Mouse (Mus musculus) heart, embryonic 11.5 days (tissue): ENCODE measurements at regions not wholly inside any gene's neighbourhood (a gene's known extent, or its start where the extent isn't known, plus 50 kb on each side); places are given as distances from the start of the nearest gene placed in this dataset.

ENCODE experiments used
- ATAC-seq: fragments of 200-750 bp; cut with Nextera tagmentation; replicated peaks from 2 replicates; pipeline ENCODE4 v1.8.0; 2017; ENCODE audit warnings: moderate library complexity; ENCODE audit not compliant: insufficient number of reproducible peaks, low FRiP score, low TSS enrichment
- H3K27ac ChIP-seq: fragments of 300-500 bp; sonication (generic); 2 replicates; pipeline ENCODE4 v1.5.1; 2014; ENCODE audit warnings: mild to moderate bottlenecking, low read depth, low read length
- H3K27me3 ChIP-seq: fragments of 300-500 bp; sonication (generic); 2 replicates; pipeline ENCODE4 v1.6.1; 2014; ENCODE audit warnings: mild to moderate bottlenecking, low read length, mixed read lengths; ENCODE audit not compliant: control insufficient read depth, insufficient read depth
- H3K36me3 ChIP-seq: fragments of 300-500 bp; sonication (generic); 2 replicates; pipeline ENCODE4 v1.6.1; 2014; ENCODE audit warnings: mild to moderate bottlenecking, low read length, moderate library complexity, mixed read lengths; ENCODE audit not compliant: control insufficient read depth, insufficient read depth
- H3K4me1 ChIP-seq: fragments of 300-500 bp; sonication (generic); 2 replicates; pipeline ENCODE4 v1.6.1; 2014; ENCODE audit warnings: low read length; ENCODE audit not compliant: control insufficient read depth, insufficient read depth
- H3K4me2 ChIP-seq: fragments of 300-500 bp; sonication (generic); 2 replicates; pipeline ENCODE4 v1.6.1; 2014; ENCODE audit warnings: mild to moderate bottlenecking, moderate library complexity
- H3K4me3 ChIP-seq: fragments of 300-500 bp; sonication (generic); 2 replicates; pipeline ENCODE4 v1.5.1; 2014; ENCODE audit warnings: low read depth, low read length
- H3K9ac ChIP-seq: fragments of 300-500 bp; sonication (generic); 2 replicates; pipeline ENCODE4 v1.6.1; 2014; ENCODE audit warnings: mild to moderate bottlenecking, low read depth, low read length, moderate library complexity
- H3K9me3 ChIP-seq: fragments of 300-500 bp; sonication (generic); replicated peaks from 2 replicates; pipeline ENCODE4 v1.6.1; 2016; ENCODE audit warnings: low read length; ENCODE audit not compliant: control insufficient read depth
- WGBS: fragments of 180-500 bp; shearing (Covaris S2); extraction: QIAGEN DNeasy Blood & Tissue Kit; methylation state at CpG from one replicate; pipeline ENCODE4 v1.1.7; 2014; ENCODE audit not compliant: insufficient replicate concordance; 5-methylcytosine and 5-hydroxymethylcytosine counted together

DNA sequence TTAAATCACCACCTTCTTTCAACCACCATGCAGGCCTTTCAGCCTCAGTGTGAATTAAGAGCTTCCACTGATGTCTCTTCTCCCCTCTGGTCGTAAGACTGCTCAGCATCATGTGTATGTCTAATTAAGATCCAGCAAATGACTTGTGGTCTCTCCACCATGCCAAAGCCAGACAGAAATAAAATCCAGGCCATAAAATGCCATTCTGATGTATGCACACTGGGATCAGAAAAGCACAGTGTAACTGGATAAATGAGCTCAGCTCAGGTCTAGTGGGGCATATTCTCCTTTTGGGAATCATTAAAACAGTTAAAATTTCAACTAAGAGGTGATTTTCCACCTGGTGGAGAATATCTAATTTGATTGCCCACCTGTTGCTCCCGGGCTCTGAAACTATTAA, 136.5 kb downstream of the Slc5a7 start:
- no peak overlapping the region for H3K27ac ChIP-seq
- no peaks in the 10 kb centered on the region for H3K9me3 ChIP-seq
- no peak overlapping the region for H3K4me2 ChIP-seq
- no peaks in the 10 kb centered on the region for H3K36me3 ChIP-seq
- H3K4me1 ChIP-seq, result no peaks in the 10 kb centered on the region
- no peak overlapping the region for H3K4me3 ChIP-seq
- H3K27me3 ChIP-seq, result no peaks in the 10 kb centered on the region
- ATAC-seq, result no peak
- 75% methylated on average over 2 of the region's 2 CpGs for WGBS
- no peak overlapping the region for H3K9ac ChIP-seq

DNA sequence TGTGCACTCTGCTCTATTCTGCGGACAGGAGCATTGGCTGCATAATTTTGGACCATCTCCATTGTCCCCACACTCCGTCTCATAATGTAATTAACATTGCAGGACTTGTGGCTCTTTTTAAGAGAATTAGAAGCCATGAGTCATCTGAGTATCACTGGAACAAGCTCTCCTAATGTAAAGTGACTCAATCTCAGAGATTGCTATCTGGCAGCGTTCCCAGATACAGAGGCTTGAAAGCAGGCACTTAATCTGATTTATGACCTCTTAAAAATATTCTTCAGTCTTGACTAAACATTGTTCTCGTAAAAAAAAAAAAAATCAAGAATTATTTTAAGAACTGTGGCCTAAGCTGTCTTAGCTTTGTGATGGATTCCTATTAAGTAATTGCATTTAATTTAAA, 140.1 kb downstream of the Slc5a7 start:
- H3K9me3 ChIP-seq, result no peaks in the 10 kb centered on the region

DNA sequence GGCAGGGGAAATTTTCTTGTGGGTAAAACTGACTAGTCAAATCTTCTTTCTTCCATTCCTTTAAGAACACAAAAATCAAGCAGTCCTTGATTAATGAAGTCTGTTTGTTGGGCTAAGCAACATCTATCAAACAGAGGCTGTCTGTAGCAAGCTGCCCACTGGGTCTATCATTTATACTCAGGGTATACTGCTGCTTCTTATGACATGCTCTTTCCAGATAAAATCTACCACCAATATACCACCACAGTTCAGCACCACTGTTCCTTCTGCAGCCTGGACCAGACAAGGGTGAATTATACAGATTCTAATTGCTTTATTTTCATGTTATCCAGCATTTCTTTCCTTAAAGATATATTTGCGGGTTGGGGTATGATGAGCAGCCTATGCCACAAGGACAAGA, 140.5 kb downstream of the Slc5a7 start:
- Histone ChIP-seq H3K36me3 (no peaks in the 10 kb centered on the region), H3K4me1 (no peaks in the 10 kb centered on the region), H3K9me3 (no peaks in the 10 kb centered on the region), H3K9ac (no peak overlapping the region), H3K4me2 (no peak overlapping the region), H3K4me3 (no peak overlapping the region), H3K27ac (no peak overlapping the region), H3K27me3 (no peaks in the 10 kb centered on the region)
- no peak for ATAC-seq
- 67% methylated on average over 1 of the region's 1 CpGs for WGBS

More for the DNA sequence above, 140.1 kb downstream of the Slc5a7 start:
- Histone ChIP-seq H3K4me2 (no peak overlapping the region), H3K4me3 (no peak overlapping the region), H3K4me1 (no peaks in the 10 kb centered on the region), H3K27ac (no peak overlapping the region), H3K36me3 (no peaks in the 10 kb centered on the region), H3K27me3 (no peaks in the 10 kb centered on the region), H3K9ac (no peak overlapping the region)
- ATAC-seq, result no peak
- 61% methylated on average over 4 of the region's 4 CpGs for WGBS

DNA sequence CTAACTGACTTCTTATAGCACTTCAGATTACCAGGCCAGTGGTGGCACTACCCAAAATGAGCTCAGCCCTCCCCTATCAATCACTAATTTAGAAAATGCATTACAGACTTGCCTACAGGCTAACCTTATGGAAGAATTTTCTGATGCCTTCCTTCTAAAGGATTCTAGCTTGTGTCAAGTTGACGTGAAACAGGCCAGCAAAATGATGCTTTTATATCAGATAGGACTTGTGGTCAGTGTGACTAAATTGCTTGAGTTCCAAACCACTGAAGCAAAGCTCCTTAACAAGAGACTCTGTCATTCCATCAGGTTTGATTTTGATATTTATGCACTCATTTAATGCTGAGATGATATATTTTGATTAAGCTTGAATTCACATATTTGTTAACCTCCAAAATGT, 143.0 kb downstream of the Slc5a7 start:
- no peak overlapping the region for H3K9ac ChIP-seq
- H3K27me3 ChIP-seq, result no peaks in the 10 kb centered on the region
- no peak for ATAC-seq
- no peaks in the 10 kb centered on the region for H3K36me3 ChIP-seq
- H3K9me3 ChIP-seq, result no peaks in the 10 kb centered on the region
- H3K27ac ChIP-seq, result no peak overlapping the region
- H3K4me2 ChIP-seq, result no peak overlapping the region
- H3K4me3 ChIP-seq, result no peak overlapping the region
- WGBS, result 67% methylated on average over 1 of the region's 1 CpGs
- H3K4me1 ChIP-seq, result no peaks in the 10 kb centered on the region

DNA sequence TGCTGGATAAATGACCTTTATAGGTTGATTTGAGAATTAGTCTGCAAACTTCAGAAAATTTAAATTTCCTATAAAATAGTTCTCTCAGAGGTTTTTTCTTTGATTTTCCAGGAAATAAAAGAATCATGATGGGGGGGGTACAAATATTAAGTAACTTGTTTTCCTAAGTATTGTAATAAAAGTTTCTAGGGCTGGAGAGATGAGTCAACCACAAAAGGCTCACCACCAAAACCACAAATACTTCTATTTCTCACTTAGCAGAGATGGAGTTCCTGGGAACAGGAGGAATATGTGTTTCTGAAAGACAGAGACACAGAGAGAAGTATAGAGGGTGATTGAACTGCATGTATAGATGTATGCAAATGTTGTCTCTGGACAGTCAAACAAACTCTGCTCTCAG, 144.3 kb downstream of the Slc5a7 start:
- no peak overlapping the region for H3K4me2 ChIP-seq
- H3K9me3 ChIP-seq, result no peaks in the 10 kb centered on the region
- H3K9ac ChIP-seq, result no peak overlapping the region
- H3K36me3 ChIP-seq, result no peaks in the 10 kb centered on the region
- no peak for ATAC-seq
- H3K27me3 ChIP-seq, result no peaks in the 10 kb centered on the region
- no peak overlapping the region for H3K4me3 ChIP-seq
- H3K27ac ChIP-seq, result no peak overlapping the region
- no peaks in the 10 kb centered on the region for H3K4me1 ChIP-seq
